Mouse (Mus musculus): ENCODE results near the gene Pygb. TPM values are rescaled to one million over a fixed set of nuclear protein-coding genes. Genes with fewer than 3 reads are reported as not detected.

Pygb gene
- polyA plus RNA-seq, 1 experiment = 7.0 TPM

DNA sequence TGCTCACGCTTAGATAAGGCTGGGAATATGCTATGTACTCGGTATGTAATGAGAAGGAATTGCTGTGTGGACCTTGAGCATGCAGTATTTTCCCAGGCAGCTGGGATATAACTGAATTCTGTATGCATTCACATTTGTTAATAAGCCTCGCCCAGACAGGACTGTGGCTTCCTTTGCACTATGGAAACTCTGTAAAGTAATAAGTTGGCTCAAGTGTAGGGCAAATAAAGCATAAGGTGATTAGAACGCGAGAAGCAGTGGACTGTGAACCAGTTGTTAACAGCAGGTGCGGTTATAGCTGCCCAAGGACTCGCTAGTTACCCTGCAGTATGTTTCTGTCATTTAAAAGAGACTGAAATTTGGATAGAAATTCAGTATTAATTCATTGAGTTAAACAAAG is 11.5 kb downstream of the Pygb start:
- H3K4me1 ChIP-seq (ENCODE audit: control insufficient read depth, insufficient read depth, low read length) = no peaks in the 10 kb centered on the region
- H3K4me3 ChIP-seq (ENCODE audit: control insufficient read depth, low read depth, low read length) = no peak overlapping the region
- TF ChIP-seq CTCF (IDR thresholded peaks at IDR 0.05; ENCODE audit: control insufficient read depth, insufficient read depth, insufficient replicate concordance, low read depth, low read length) (no peak), POLR2A (IDR thresholded peaks at IDR 0.05; ENCODE audit: control insufficient read depth, low read depth, low read length) (no peak)
- H3K36me3 ChIP-seq (ENCODE audit: control insufficient read depth, insufficient read depth, low read length) = no peaks in the 10 kb centered on the region
- no peaks in the 10 kb centered on the region for H3K27me3 ChIP-seq (ENCODE audit: control insufficient read depth, insufficient read depth, low read length)
- H3K27ac ChIP-seq (ENCODE audit: control insufficient read depth, insufficient read depth, low read depth, low read length) = no peak overlapping the region

DNA sequence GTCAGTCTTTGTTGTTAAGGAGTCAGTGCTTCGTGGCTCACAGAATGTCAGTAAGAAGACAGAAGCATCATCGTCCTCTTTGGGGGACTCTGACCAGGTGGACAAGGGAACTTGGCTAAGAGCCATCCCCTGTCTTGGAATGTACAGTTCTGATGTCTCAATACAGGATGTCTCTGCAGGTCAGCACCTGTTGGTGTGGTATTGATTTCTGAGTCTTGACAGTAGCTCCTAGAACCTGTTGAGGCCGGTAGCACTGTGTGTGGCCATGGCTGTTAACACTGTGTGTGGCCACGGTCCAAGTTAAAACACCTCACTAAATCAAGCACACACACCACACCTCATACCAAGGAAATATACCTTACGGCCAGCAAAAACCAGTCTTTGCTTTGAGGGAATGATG is 14.1 kb downstream of the Pygb start:
- H3K27me3 ChIP-seq (ENCODE audit: control insufficient read depth, insufficient read depth, low read length) = no peaks in the 10 kb centered on the region
- no peaks in the 10 kb centered on the region for H3K36me3 ChIP-seq (ENCODE audit: control insufficient read depth, insufficient read depth, low read length)
- TF ChIP-seq CTCF (IDR thresholded peaks at IDR 0.05; ENCODE audit: control insufficient read depth, insufficient read depth, insufficient replicate concordance, low read depth, low read length) (no peak), POLR2A (IDR thresholded peaks at IDR 0.05; ENCODE audit: control insufficient read depth, low read depth, low read length) (no peak)
- no peak overlapping the region for H3K4me3 ChIP-seq (ENCODE audit: control insufficient read depth, low read depth, low read length)
- no peaks in the 10 kb centered on the region for H3K4me1 ChIP-seq (ENCODE audit: control insufficient read depth, insufficient read depth, low read length)
- H3K27ac ChIP-seq (ENCODE audit: control insufficient read depth, insufficient read depth, low read depth, low read length) = no peak overlapping the region

DNA sequence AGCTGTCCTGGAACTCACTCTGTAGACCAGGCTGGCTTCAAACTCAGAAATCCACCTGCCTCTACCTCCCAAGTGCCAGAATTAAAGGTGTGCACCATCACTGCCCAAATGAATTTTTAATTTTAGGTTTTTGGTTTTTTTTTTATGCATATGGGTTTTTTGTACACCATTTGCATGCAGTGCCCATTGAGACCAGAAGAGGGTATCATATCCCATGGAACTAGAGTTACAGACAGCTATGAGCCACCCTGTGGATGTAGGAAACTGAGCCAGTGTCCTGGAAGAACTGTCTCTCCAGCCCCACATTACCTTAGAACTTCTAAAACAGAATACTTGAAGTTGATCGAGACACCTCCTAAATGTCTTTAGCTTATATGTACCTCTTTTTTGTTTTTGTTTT is 16.5 kb downstream of the Pygb start:
- H3K27me3 ChIP-seq (ENCODE audit: control insufficient read depth, insufficient read depth, low read length) = no peaks in the 10 kb centered on the region
- TF ChIP-seq CTCF (IDR thresholded peaks at IDR 0.05; ENCODE audit: control insufficient read depth, insufficient read depth, insufficient replicate concordance, low read depth, low read length) (no peak), POLR2A (IDR thresholded peaks at IDR 0.05; ENCODE audit: control insufficient read depth, low read depth, low read length) (no peak)
- H3K36me3 ChIP-seq (ENCODE audit: control insufficient read depth, insufficient read depth, low read length) = no peaks in the 10 kb centered on the region
- H3K4me1 ChIP-seq (ENCODE audit: control insufficient read depth, insufficient read depth, low read length) = no peaks in the 10 kb centered on the region
- H3K27ac ChIP-seq (ENCODE audit: control insufficient read depth, insufficient read depth, low read depth, low read length) = no peak overlapping the region
- H3K4me3 ChIP-seq (ENCODE audit: control insufficient read depth, low read depth, low read length) = no peak overlapping the region

DNA sequence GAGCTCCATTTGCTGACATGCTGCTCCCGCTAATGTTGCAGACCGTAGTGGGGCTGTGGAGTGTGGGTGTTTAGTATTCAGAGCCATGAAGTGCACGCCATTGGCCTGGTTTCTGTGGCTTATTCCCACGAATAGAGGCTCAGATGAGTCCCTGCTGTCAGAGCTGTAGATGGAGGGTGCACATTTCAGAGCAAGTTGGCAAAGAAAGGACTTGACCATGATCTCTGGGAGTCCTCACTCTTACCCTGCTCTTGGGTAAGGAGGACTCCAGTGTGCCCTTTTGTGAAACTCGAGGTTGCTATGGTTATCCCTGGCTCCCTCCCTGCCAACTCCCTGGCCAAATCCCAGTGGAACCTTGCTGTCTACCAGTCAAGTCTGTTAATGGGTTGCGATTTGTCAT is 21.8 kb downstream of the Pygb start:
- Histone ChIP-seq H3K4me3 (ENCODE audit: control insufficient read depth, low read depth, low read length) (no peak overlapping the region), H3K36me3 (ENCODE audit: control insufficient read depth, insufficient read depth, low read length) (no peaks in the 10 kb centered on the region), H3K27me3 (ENCODE audit: control insufficient read depth, insufficient read depth, low read length) (no peaks in the 10 kb centered on the region), H3K4me1 (ENCODE audit: control insufficient read depth, insufficient read depth, low read length) (no peaks in the 10 kb centered on the region), H3K27ac (ENCODE audit: control insufficient read depth, insufficient read depth, low read depth, low read length) (no peak overlapping the region)
- TF ChIP-seq POLR2A (IDR thresholded peaks at IDR 0.05; ENCODE audit: control insufficient read depth, low read depth, low read length) (no peak), CTCF (IDR thresholded peaks at IDR 0.05; ENCODE audit: control insufficient read depth, insufficient read depth, insufficient replicate concordance, low read depth, low read length) (no peak)

DNA sequence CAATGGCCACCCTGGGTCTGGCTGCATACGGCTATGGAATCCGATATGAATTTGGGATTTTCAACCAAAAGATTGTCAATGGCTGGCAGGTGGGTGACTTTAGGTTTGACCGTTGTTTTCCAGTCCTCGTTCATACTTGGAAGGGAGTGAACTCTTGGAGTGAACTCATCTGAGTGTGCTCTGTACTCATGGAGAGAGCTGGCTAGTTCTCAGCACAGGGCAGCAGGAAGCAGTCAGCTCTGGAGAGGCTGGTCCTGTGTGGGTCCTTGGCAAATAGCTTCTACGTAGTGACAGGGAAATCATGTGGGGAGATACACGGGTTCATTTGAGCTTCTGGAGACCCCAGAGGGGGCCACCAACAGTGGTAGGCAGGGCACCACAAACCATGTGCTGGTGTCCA is 22.3 kb downstream of the Pygb start:
- no peak overlapping the region for H3K27ac ChIP-seq (ENCODE audit: control insufficient read depth, insufficient read depth, low read depth, low read length)
- no peaks in the 10 kb centered on the region for H3K36me3 ChIP-seq (ENCODE audit: control insufficient read depth, insufficient read depth, low read length)
- TF ChIP-seq POLR2A (IDR thresholded peaks at IDR 0.05; ENCODE audit: control insufficient read depth, low read depth, low read length) (no peak), CTCF (IDR thresholded peaks at IDR 0.05; ENCODE audit: control insufficient read depth, insufficient read depth, insufficient replicate concordance, low read depth, low read length) (no peak)
- no peaks in the 10 kb centered on the region for H3K27me3 ChIP-seq (ENCODE audit: control insufficient read depth, insufficient read depth, low read length)
- no peaks in the 10 kb centered on the region for H3K4me1 ChIP-seq (ENCODE audit: control insufficient read depth, insufficient read depth, low read length)
- no peak overlapping the region for H3K4me3 ChIP-seq (ENCODE audit: control insufficient read depth, low read depth, low read length)

DNA sequence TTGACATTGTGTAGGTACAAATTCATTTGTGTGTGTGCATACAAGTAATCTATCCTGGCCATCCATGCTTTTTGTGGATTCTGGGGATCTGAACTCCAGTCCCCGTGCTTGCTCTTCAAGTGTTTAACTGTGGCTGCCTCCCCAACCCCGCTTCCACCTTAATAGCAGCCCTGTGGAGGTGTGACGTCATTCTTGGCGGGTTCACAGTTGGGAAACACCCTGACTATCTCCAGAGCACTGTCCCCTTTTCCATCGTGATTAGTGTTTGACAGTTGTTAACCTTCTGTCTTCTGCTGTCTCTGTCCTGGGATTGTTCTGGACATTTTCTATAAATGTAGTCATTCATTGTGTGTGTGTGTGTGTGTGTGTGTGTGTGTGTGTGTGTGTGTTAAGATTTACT is 24.1 kb downstream of the Pygb start:
- no peaks in the 10 kb centered on the region for H3K27me3 ChIP-seq (ENCODE audit: control insufficient read depth, insufficient read depth, low read length)
- TF ChIP-seq CTCF (IDR thresholded peaks at IDR 0.05; ENCODE audit: control insufficient read depth, insufficient read depth, insufficient replicate concordance, low read depth, low read length) = no peak
- no peak for TF ChIP-seq POLR2A (IDR thresholded peaks at IDR 0.05; ENCODE audit: control insufficient read depth, low read depth, low read length)
- H3K36me3 ChIP-seq (ENCODE audit: control insufficient read depth, insufficient read depth, low read length) = no peaks in the 10 kb centered on the region
- no peak overlapping the region for H3K4me3 ChIP-seq (ENCODE audit: control insufficient read depth, low read depth, low read length)
- H3K4me1 ChIP-seq (ENCODE audit: control insufficient read depth, insufficient read depth, low read length) = no peaks in the 10 kb centered on the region
- no peak overlapping the region for H3K27ac ChIP-seq (ENCODE audit: control insufficient read depth, insufficient read depth, low read depth, low read length)

DNA sequence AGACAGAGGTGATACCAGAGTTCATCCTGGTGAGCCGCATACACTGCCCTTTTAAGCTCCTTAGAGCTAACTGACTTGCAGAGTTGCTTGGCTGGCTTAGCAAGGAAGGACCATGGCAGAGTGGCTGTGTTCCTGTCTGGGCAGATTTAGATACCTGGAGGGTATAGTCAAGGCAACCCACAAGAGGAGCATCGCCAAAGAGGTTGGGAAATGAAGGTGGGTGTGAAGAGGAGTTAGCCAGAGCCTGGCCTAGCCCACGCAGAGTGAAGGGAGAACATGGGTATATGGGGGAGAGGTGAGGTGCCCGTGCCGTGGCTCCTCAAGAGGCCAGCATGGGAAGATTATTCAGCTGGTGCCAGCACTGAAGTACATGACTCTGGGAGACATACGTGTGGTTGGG is 26.3 kb downstream of the Pygb start:
- Histone ChIP-seq H3K36me3 (ENCODE audit: control insufficient read depth, insufficient read depth, low read length) (no peaks in the 10 kb centered on the region), H3K27me3 (ENCODE audit: control insufficient read depth, insufficient read depth, low read length) (no peaks in the 10 kb centered on the region), H3K27ac (ENCODE audit: control insufficient read depth, insufficient read depth, low read depth, low read length) (no peak overlapping the region), H3K4me3 (ENCODE audit: control insufficient read depth, low read depth, low read length) (no peak overlapping the region), H3K4me1 (ENCODE audit: control insufficient read depth, insufficient read depth, low read length) (no peaks in the 10 kb centered on the region)
- no peak for TF ChIP-seq CTCF (IDR thresholded peaks at IDR 0.05; ENCODE audit: control insufficient read depth, insufficient read depth, insufficient replicate concordance, low read depth, low read length)
- no peak for TF ChIP-seq POLR2A (IDR thresholded peaks at IDR 0.05; ENCODE audit: control insufficient read depth, low read depth, low read length)

All from testis, adult 2 months (tissue).